Mouse (Mus musculus) embryo, embryonic 10.5 days (tissue): ENCODE results near the gene Gm17027.
"Not testable (repeated sequence)": the region's sequence is repeated elsewhere in the genome, so short reads cannot be mapped to it uniquely, and the experiment has no call there.

Experiments
- DNase-seq: peaks from one replicate; pipeline ENCODE4 v3.0.0-alpha.2; 2015; ENCODE audit warnings: low spot score

The Gm17027 gene

GRCm38 (mm10) chr14:42162522-42162921 lies at the start of gene Gm17027:
TSS of gene Gm17027 (minus strand) at chr14:42162622.
- DNase-seq, result not testable (repeated sequence)

DNA sequence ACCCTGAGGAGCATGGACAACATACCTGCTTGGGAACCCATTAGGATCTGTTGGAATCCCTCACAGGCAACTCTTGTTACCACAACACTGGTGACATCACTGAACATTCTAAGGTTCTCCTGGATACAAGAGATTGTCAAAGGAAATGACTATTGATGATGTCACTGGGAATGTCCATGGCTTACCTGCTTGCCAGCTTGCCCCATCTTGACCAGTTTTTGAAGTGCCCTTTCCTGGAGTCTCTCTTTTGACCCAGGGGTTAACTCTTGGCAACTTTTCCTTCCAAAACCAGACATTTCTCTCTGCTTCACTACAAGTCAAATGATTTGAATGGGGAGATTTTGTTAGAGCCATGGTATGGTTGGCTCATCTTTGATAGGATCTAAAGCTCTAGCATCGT lies 28.3 kb upstream of the Gm17027 start, which contains the start of gene Gm3573:
Gene Gm3573 (minus strand): TSS at position 101 of the 400 bp plus-strand sequence.
- not testable (repeated sequence) for DNase-seq

DNA sequence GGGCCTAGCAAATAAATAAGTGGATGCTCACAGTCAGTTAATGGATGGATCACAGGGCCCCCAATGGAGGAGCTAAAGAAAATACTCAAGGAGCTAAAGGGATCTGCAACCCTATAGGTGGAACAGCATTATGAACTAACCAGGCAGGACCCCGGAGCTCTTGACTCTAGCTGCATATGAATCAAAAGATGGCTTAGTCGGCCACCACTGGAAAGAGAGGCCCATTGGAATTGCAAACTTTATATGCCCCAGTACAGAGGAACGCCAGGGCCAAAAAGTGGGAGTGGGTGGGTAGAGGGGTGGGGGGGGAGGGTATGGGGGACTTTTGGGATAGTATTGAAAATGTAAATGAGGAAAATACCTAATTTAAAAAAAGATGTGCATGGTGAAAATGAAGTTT lies 21.5 kb upstream of the Gm17027 start:
- DNase-seq, result not testable (repeated sequence)

GRCm38 (mm10) chr14:42134571-42134970 lies 27.9 kb downstream of the Gm17027 start:
- not testable (repeated sequence) for DNase-seq

DNA sequence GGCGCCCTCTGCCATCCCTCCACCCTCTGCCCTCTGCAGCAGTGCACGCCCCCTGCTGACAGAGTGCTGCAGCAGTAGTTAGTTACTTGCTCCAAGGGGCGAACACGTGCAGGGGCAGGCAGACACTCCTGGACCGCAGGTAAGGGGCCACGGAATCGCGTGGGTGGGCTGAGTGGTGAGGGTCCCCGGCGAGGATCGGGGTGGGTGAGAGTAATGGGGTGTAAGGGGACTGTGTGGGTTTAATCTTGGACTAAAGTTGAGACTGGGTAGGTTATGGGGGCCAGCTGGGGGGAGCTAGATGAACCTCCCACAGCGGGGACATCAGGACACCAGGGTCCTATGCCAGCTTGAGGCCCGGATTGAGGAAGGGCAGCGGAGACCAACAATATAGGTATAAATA lies 28.6 kb downstream of the Gm17027 start:
- DNase-seq, result not testable (repeated sequence)

DNA sequence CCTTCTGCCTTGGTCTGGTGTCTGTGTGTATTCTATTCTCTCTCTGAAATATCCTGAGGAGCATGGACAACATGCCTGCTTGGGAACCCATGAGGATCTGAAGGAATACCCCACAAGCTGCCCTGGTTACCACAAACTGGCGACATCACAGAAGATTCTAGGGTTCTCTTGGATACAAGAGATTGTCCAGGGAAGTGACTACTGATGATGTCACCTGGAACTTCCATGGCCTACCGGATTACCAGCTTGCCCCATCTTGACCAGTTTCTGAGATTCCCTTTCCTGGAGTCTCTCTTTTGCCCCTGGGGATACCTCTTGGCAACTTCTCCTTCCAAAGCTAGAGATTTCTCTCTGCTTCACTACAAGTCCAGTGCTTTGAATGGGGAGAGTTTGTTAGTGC lies 45.2 kb downstream of the Gm17027 start, which contains the start of gene Gm7951:
Gene Gm7951 (minus strand): TSS at position 101 of the 400 bp plus-strand sequence.
- DNase-seq, result not testable (repeated sequence)
